Mouse (Mus musculus) megakaryocyte, embryonic 14.5 days (primary cell): Measurements from ENCODE around the gene Tent2. TPM values are rescaled to one million over a fixed set of nuclear protein-coding genes. Genes with fewer than 3 reads are reported as not detected.

ENCODE experiments used
- H3K27me3 ChIP-seq: replicated peaks from 2 replicates; pipeline ENCODE3; 2012; ENCODE audit warnings: inconsistent platforms
- H3K36me3 ChIP-seq: replicated peaks from 2 replicates; pipeline ENCODE3; 2012; ENCODE audit warnings: low read length, inconsistent platforms, mixed read lengths
- H3K4me1 ChIP-seq: 2 replicates; pipeline ENCODE4 v1.6.1; 2012; ENCODE audit warnings: inconsistent platforms
- H3K4me3 ChIP-seq: replicated peaks from 2 replicates; pipeline ENCODE3; 2012; ENCODE audit warnings: moderate library complexity, mild to moderate bottlenecking, inconsistent platforms
- H3K9me3 ChIP-seq: 2 replicates; pipeline ENCODE4 v1.6.1; 2012; ENCODE audit warnings: inconsistent platforms
- FLI1 ChIP-seq: IDR thresholded peaks from 2 replicates; pipeline ENCODE4 v1.6.1; 2012; ENCODE audit warnings: low read length, inconsistent platforms, mixed read lengths
- GATA1 ChIP-seq: IDR thresholded peaks from 3 replicates; pipeline ENCODE4 v1.6.1; 2012; ENCODE audit warnings: mixed read lengths, low read length, inconsistent platforms, borderline replicate concordance
- polyA plus RNA-seq: library from polyadenylated mRNA; stranded (reverse); fragments of >175 nt; gene quantifications from 2 replicates; pipeline ENCODE4 v1.2.3, GENCODE M21; 2012; ENCODE audit warnings: low replicate concordance; ENCODE audit not compliant: insufficient read depth

The Tent2 gene
- 8.1 and 13.5 TPM in 2 replicates for polyA plus RNA-seq

- Histone ChIP-seq H3K27me3 (no peaks in the 10 kb centered on the region), H3K4me1 (peaks cover 29% of the 10 kb centered on the region), H3K36me3 (peaks cover 2% of the 10 kb centered on the region), H3K9me3 (no peaks in the 10 kb centered on the region), H3K4me3 (peak within 1 kb of the TSS; percentile 94)
- TF ChIP-seq GATA1 (no peak), FLI1 (no peak)
Measured at GRCm38 (mm10) chr13:93191831-93192645, at the start of gene Tent2. Gene Tent2, minus strand, starts transcription at chr13:93192385.

GRCm38 (mm10) chr13:93241180-93241579, 49.0 kb upstream of the Tent2 start:
- TF ChIP-seq FLI1, result no peak
- no peak for TF ChIP-seq GATA1
- Histone ChIP-seq H3K36me3 (no peaks in the 10 kb centered on the region), H3K27me3 (no peaks in the 10 kb centered on the region), H3K4me1 (peaks cover 5% of the 10 kb centered on the region; the same call in 1 of the 2 replicates), H3K4me3 (no peak overlapping the region), H3K9me3 (no peaks in the 10 kb centered on the region)

GRCm38 (mm10) chr13:93239561-93239960, 47.4 kb upstream of the Tent2 start:
- Histone ChIP-seq H3K4me3 (no peak overlapping the region), H3K27me3 (no peaks in the 10 kb centered on the region), H3K9me3 (no peaks in the 10 kb centered on the region), H3K36me3 (no peaks in the 10 kb centered on the region), H3K4me1 (peaks cover 5% of the 10 kb centered on the region; the same call in 1 of the 2 replicates)
- TF ChIP-seq GATA1 (no peak), FLI1 (no peak)

- Histone ChIP-seq H3K27me3 (no peaks in the 10 kb centered on the region), H3K9me3 (no peaks in the 10 kb centered on the region), H3K4me3 (no peak overlapping the region), H3K36me3 (no peaks in the 10 kb centered on the region), H3K4me1 (peaks cover 5% of the 10 kb centered on the region; the same call in 1 of the 2 replicates)
- TF ChIP-seq GATA1 (no peak), FLI1 (no peak)
Measured at GRCm38 (mm10) chr13:93239134-93239533, 46.9 kb upstream of the Tent2 start.

- H3K4me3 ChIP-seq, result no peak overlapping the region
- TF ChIP-seq FLI1 (no peak), GATA1 (no peak)
- no peaks in the 10 kb centered on the region for H3K9me3 ChIP-seq
- no peaks in the 10 kb centered on the region for H3K27me3 ChIP-seq
- no peaks in the 10 kb centered on the region for H3K36me3 ChIP-seq
- H3K4me1 ChIP-seq, result 0 out of 2 replicates have a peak, but pooled peaks cover 2% of the 10 kb centered on the region
Measured at GRCm38 (mm10) chr13:93237677-93238398, 45.7 kb upstream of the Tent2 start.

- TF ChIP-seq FLI1, result no peak
- no peak for TF ChIP-seq GATA1
- Histone ChIP-seq H3K9me3 (no peaks in the 10 kb centered on the region), H3K27me3 (no peaks in the 10 kb centered on the region), H3K4me3 (no peak overlapping the region), H3K36me3 (no peaks in the 10 kb centered on the region), H3K4me1 (0 out of 2 replicates have a peak, but pooled peaks cover 3% of the 10 kb centered on the region)
Measured at GRCm38 (mm10) chr13:93234267-93235039, 42.3 kb upstream of the Tent2 start.

- Histone ChIP-seq H3K36me3 (no peaks in the 10 kb centered on the region), H3K9me3 (no peaks in the 10 kb centered on the region), H3K4me1 (0 out of 2 replicates have a peak, but pooled peaks cover 3% of the 10 kb centered on the region), H3K4me3 (no peak overlapping the region), H3K27me3 (no peaks in the 10 kb centered on the region)
- TF ChIP-seq GATA1 (no peak), FLI1 (no peak)
Measured at GRCm38 (mm10) chr13:93232335-93232734, 40.1 kb upstream of the Tent2 start.

- no peak overlapping the region for H3K4me3 ChIP-seq
- no peaks in the 10 kb centered on the region for H3K36me3 ChIP-seq
- no peaks in the 10 kb centered on the region for H3K9me3 ChIP-seq
- H3K27me3 ChIP-seq, result no peaks in the 10 kb centered on the region
- no peak for TF ChIP-seq FLI1
- no peak for TF ChIP-seq GATA1
- H3K4me1 ChIP-seq, result 0 out of 2 replicates have a peak, but pooled peaks cover 3% of the 10 kb centered on the region
Measured at GRCm38 (mm10) chr13:93231016-93231415, 38.8 kb upstream of the Tent2 start.

GRCm38 (mm10) chr13:93211741-93212140, 19.6 kb upstream of the Tent2 start:
- H3K4me1 ChIP-seq, result no peaks in the 10 kb centered on the region; the same call in 1 of the 2 replicates
- TF ChIP-seq FLI1 (no peak), GATA1 (no peak)
- no peaks in the 10 kb centered on the region for H3K36me3 ChIP-seq
- H3K9me3 ChIP-seq, result peaks cover 11% of the 10 kb centered on the region
- no peak overlapping the region for H3K4me3 ChIP-seq
- no peaks in the 10 kb centered on the region for H3K27me3 ChIP-seq
